Mouse (Mus musculus) C2C12 (cell line): ENCODE measurements at regions not wholly inside any gene's neighbourhood (a gene's known extent, or its start where the extent isn't known, plus 50 kb on each side); places are given as distances from the start of the nearest gene placed in this dataset.

Experiments
- CEBPB ChIP-seq: IDR thresholded peaks from one replicate; pipeline ENCODE4 v1.6.1; 2011; ENCODE audit warnings: low read depth, mild to moderate bottlenecking, control low read depth, moderate library complexity
- CTCF ChIP-seq: IDR thresholded peaks from one replicate; pipeline ENCODE4 v1.5.1; 2011; ENCODE audit not compliant: control insufficient read depth, insufficient read depth, insufficient read length
- MAX ChIP-seq: IDR thresholded peaks from one replicate; pipeline ENCODE4 v1.6.1; 2011; ENCODE audit warnings: mild to moderate bottlenecking, control low read depth

GRCm38 (mm10) chr10:45822251-45822650 is 244.6 kb downstream of the Hace1 start:
- TF ChIP-seq CTCF (no peak), MAX (no peak), CEBPB (no peak)
